Mouse (Mus musculus): ENCODE data around the gene Tmem121. TPM values are rescaled to one million over a fixed set of nuclear protein-coding genes. Genes with fewer than 3 reads are reported as not detected.
"Not testable (repeated sequence)": the region's sequence is repeated elsewhere in the genome, so short reads cannot be mapped to it uniquely, and the experiment has no call there.

The Tmem121 gene
- polyA plus RNA-seq, 1 experiment from 2014 or later = 9.0 TPM

- 77% methylated on average over 6 of the region's 6 CpGs for WGBS
- not testable (repeated sequence) for H3K4me1 ChIP-seq; H3K4me2 ChIP-seq; H3K4me3 ChIP-seq; H3K36me3 ChIP-seq; H3K9me3 ChIP-seq; ATAC-seq (ENCODE audit: borderline replicate concordance, extremely low read depth, low FRiP score, low TSS enrichment); H3K27ac ChIP-seq; H3K9ac ChIP-seq; H3K27me3 ChIP-seq
Measured at GRCm38 (mm10) chr12:113231551-113232263, 46.0 kb downstream of the Tmem121 start.

- WGBS = 22% methylated on average over 1 of the region's 1 CpGs
- ATAC-seq (ENCODE audit: borderline replicate concordance, extremely low read depth, low FRiP score, low TSS enrichment) = not testable (repeated sequence)
Measured at GRCm38 (mm10) chr12:113232264-113232750, 46.6 kb downstream of the Tmem121 start.

More at GRCm38 (mm10) chr12:113232264-113232750, 46.6 kb downstream of the Tmem121 start:
- not testable (repeated sequence) for H3K4me1 ChIP-seq, H3K27ac ChIP-seq, H3K9ac ChIP-seq, H3K27me3 ChIP-seq, H3K4me3 ChIP-seq, H3K4me2 ChIP-seq, H3K36me3 ChIP-seq, H3K9me3 ChIP-seq

Other genes starting within 250 kb of the Tmem121 start
- 103 and 120 TPM in 2 replicates for gene Nudt14, start 243.8 kb upstream of the Tmem121 start, polyA plus RNA-seq (2015; fragmentation: Nextera tagmentation; extraction: Ambion mirVana)
- gene Btbd6, start 209.4 kb upstream of the Tmem121 start, polyA plus RNA-seq (2015; fragmentation: Nextera tagmentation; extraction: Ambion mirVana) = 25.7 and 28.1 TPM in 2 replicates
- gene Brf1, start 185.2 kb upstream of the Tmem121 start, polyA plus RNA-seq (2015; fragmentation: Nextera tagmentation; extraction: Ambion mirVana) = 56.1 and 63.3 TPM in 2 replicates
- 11.7 and 13.2 TPM in 2 replicates for gene Pacs2, start 171.4 kb upstream of the Tmem121 start, polyA plus RNA-seq (2015; fragmentation: Nextera tagmentation; extraction: Ambion mirVana)
- not detected in 2 replicates for gene Tex22, start 111.4 kb upstream of the Tmem121 start, polyA plus RNA-seq (2015; fragmentation: Nextera tagmentation; extraction: Ambion mirVana)
- 13.5 and 14.7 TPM in 2 replicates for gene Mta1, start 87.7 kb upstream of the Tmem121 start, polyA plus RNA-seq (2015; fragmentation: Nextera tagmentation; extraction: Ambion mirVana)
- gene Crip2, start 45.7 kb upstream of the Tmem121 start, polyA plus RNA-seq (2015; fragmentation: Nextera tagmentation; extraction: Ambion mirVana) = 436 and 471 TPM in 2 replicates
- gene Crip1, start 39.6 kb upstream of the Tmem121 start, polyA plus RNA-seq (2015; fragmentation: Nextera tagmentation; extraction: Ambion mirVana) = 414 and 454 TPM in 2 replicates
- gene Tedc1, start 29.5 kb upstream of the Tmem121 start, polyA plus RNA-seq (2015; fragmentation: Nextera tagmentation; extraction: Ambion mirVana) = 38.4 and 38.6 TPM in 2 replicates